Mouse (Mus musculus): Measurements from ENCODE around the gene Ahrr. TPM values are rescaled to one million over a fixed set of nuclear protein-coding genes. Genes with fewer than 3 reads are reported as not detected.

The Ahrr gene
- polyA plus RNA-seq (2017; shearing (Covaris generic)): under 1 TPM; 0.20 to 0.89 TPM

DNA sequence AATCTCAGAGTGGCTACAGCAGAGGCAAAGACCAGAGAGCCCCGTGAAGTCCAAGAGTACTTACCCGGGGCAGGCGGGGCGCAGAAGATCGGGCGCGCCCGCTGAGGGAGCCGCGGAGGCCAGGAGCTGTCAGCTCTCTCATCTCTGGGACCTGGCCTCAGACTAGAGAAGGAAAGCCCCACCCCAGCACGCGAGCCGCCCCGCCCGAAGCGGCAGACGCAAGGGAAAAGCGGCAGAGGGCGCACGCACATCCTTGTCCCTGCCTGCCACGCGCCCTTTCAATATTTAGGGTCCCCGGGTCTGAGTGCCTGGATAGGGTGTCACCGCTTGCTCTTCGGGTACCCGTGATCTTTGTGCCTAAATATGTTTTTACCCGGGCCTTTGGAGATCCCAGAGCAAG is at the start of gene Ahrr:
Gene Ahrr (minus strand): TSS at position 165 of the 400 bp plus-strand sequence.

DNA sequence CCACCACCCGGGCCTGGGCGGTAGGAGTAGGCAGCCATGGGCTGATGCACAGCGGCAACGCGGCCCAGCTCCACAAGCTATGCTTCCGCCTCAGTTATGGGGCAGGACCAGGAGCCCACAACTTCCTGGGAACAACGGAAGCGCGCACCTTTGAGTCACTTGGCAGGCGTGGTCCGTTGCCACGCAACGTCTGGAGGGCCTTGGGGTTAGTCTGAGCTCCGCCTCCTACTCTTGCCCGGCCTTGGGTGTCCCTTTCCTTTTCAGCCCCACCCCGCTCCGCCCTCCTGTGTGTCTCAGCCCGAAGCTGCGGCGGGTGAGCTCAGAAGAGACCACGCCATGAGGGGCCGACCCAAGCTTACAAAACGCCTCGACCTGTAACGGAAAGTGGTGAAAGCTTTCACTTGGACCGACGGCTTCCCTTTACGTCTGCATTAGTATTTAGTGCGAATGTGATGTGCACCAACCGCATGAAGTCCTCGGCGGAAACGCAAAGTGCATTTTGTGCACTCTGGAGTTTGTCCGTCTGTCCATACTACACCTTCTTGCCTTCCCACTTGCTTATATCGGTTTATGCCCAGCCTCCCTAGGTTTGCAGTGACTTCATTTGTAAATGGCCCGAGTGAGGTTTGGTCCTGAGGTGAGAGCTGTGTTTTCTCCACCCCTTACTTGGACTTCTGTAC is 25.2 kb upstream of the Ahrr start, which contains the start of gene Pdcd6:
Gene Pdcd6 (minus strand): TSS at position 411 of the 680 bp plus-strand sequence.

DNA sequence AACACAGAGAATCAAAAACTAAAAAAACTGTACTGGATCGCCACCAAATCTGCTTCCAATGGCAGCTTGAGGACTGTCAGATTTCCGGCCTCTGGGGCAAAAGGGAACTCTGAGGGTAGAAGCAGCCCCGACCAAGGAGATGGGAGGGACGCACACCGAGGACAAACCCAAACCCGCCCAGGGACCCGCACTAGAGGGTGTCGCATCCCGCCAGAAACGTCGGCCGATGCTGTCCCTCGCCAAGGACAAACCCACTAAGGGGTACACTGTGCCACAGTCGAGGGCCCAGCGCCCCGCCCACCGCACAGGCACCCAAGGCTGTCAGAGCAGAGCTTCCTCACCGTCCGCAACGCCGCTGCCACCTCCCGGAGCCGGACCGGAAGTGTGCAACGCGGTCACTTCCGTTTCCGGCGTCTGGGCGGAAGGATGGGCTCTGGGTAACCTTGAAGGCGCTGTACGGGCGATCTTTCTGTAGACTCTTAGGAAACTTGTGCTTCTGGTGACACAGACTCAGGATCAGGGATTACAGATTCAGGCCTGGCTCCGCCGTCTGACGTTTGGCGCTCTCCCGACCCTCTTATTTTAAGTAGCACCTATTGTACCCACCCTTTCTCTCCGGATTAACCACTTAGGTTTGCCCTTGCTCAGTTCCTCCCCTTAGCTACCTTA is 83.7 kb downstream of the Ahrr start, which contains the start of gene Exoc3:
Gene Exoc3 (minus strand): TSS at position 416 of the 669 bp plus-strand sequence.

Other genes starting within 250 kb of the Ahrr start
- gene Cep72, start 230.0 kb downstream of the Ahrr start, polyA plus RNA-seq (2017; shearing (Covaris generic)): 1 to 10 TPM; 5.3 to 9.4 TPM
- gene Slc9a3, start 170.9 kb downstream of the Ahrr start, polyA plus RNA-seq (2017; shearing (Covaris generic)): under 1 TPM; 0.12 to 0.80 TPM
- 10 to 100 TPM; 82.4 to 88.8 TPM for gene Exoc3, start 83.6 kb downstream of the Ahrr start, polyA plus RNA-seq (2017; shearing (Covaris generic))
- 100 to 1,000 TPM; 157 to 173 TPM for gene Pdcd6, start 25.2 kb upstream of the Ahrr start, polyA plus RNA-seq (2017; shearing (Covaris generic))
- gene Sdha, start 57.9 kb upstream of the Ahrr start, polyA plus RNA-seq (2017; shearing (Covaris generic)): 100 to 1,000 TPM; 303 to 309 TPM
- 10 to 100 TPM; 32.4 to 40.7 TPM for gene Ccdc127, start 58.0 kb upstream of the Ahrr start, polyA plus RNA-seq (2017; shearing (Covaris generic))
- not detected for gene Lrrc14b, start 71.7 kb upstream of the Ahrr start, polyA plus RNA-seq (2017; shearing (Covaris generic))
- gene Zfp72, start 98.5 kb upstream of the Ahrr start, polyA plus RNA-seq (2017; shearing (Covaris generic)): 1 to 10 TPM; 2.2 to 3.1 TPM
- 10 to 100 TPM; 45.4 to 50.9 TPM for gene Ftl1-ps1, start 107.4 kb upstream of the Ahrr start, polyA plus RNA-seq (2017; shearing (Covaris generic))
- gene Zfp825, start 201.7 kb upstream of the Ahrr start, polyA plus RNA-seq (2017; shearing (Covaris generic)): 10 to 100 TPM; 18.3 to 20.8 TPM

All from inflammation-experienced regulatory T-cells (primary cell).